Mouse (Mus musculus) midbrain, embryonic 16.5 days (tissue): ENCODE results near the gene Fam219b. TPM values are rescaled to one million over a fixed set of nuclear protein-coding genes. Genes with fewer than 3 reads are reported as not detected.

Experiments
- ATAC-seq: fragments of 200-750 bp; cut with Nextera tagmentation; 2 replicates; pipeline ENCODE4 v1.8.0; 2017; ENCODE audit warnings: moderate TSS enrichment
- H3K27ac ChIP-seq: fragments of 300-500 bp; sonication (generic); 2 replicates; pipeline ENCODE4 v1.5.1; 2014; ENCODE audit warnings: mild to moderate bottlenecking, low read length, mixed read lengths
- H3K27me3 ChIP-seq: fragments of 300-500 bp; sonication (generic); 2 replicates; pipeline ENCODE4 v1.6.1; 2014; ENCODE audit warnings: low read depth, low read length, mixed read lengths; ENCODE audit not compliant: control insufficient read depth, insufficient read depth
- H3K36me3 ChIP-seq: fragments of 300-500 bp; sonication (generic); 2 replicates; pipeline ENCODE4 v1.6.1; 2014; ENCODE audit warnings: mild to moderate bottlenecking, low read length, moderate library complexity, mixed read lengths; ENCODE audit not compliant: control insufficient read depth, insufficient read depth
- H3K4me1 ChIP-seq: fragments of 300-500 bp; sonication (generic); 2 replicates; pipeline ENCODE4 v1.6.1; 2014; ENCODE audit warnings: mild to moderate bottlenecking, low read length, mixed read lengths; ENCODE audit not compliant: control insufficient read depth, insufficient read depth
- H3K4me2 ChIP-seq: fragments of 300-500 bp; sonication (generic); 2 replicates; pipeline ENCODE4 v1.6.1; 2014; ENCODE audit warnings: mild to moderate bottlenecking, low read length, mixed read lengths
- H3K4me3 ChIP-seq: fragments of 300-500 bp; sonication (generic); 2 replicates; pipeline ENCODE4 v1.5.1; 2014; ENCODE audit warnings: low read depth, mild to moderate bottlenecking, low read length, moderate library complexity, mixed read lengths
- H3K9ac ChIP-seq: fragments of 300-500 bp; sonication (generic); 2 replicates; pipeline ENCODE4 v1.6.1; 2014; ENCODE audit warnings: low read depth, low read length, mixed read lengths
- H3K9me3 ChIP-seq: fragments of 300-500 bp; sonication (generic); replicated peaks from 2 replicates; pipeline ENCODE4 v1.6.1; 2014; ENCODE audit warnings: mild to moderate bottlenecking, low read length, mixed read lengths; ENCODE audit not compliant: control insufficient read depth, poor library complexity, severe bottlenecking
- WGBS: fragments of 180-500 bp; shearing (Covaris S2); extraction: QIAGEN DNeasy Blood & Tissue Kit; methylation state at CpG from one replicate; pipeline ENCODE4 v1.1.7; 2014; 5-methylcytosine and 5-hydroxymethylcytosine counted together
- polyA plus RNA-seq: library from polyadenylated mRNA; unstranded; fragments of >200 nt; fragmentation: Nextera tagmentation; extraction: Ambion mirVana; gene quantifications from 2 replicates; pipeline ENCODE4 v1.2.1, GENCODE M21; 2015

Fam219b gene
- polyA plus RNA-seq, 1 experiment from 2014 or later, result 23.2 TPM

GRCm38 (mm10) chr9:57565741-57566221, 28.5 kb downstream of the Fam219b start:
- 55% methylated on average over 10 of the region's 10 CpGs for WGBS
- Histone ChIP-seq H3K4me3 (no peak overlapping the region), H3K9me3 (no peaks in the 10 kb centered on the region), H3K27ac (peak overlapping the region; percentile 10; the same call in 1 of the 2 replicates), H3K4me1 (peaks cover 19% of the 10 kb centered on the region), H3K27me3 (no peaks in the 10 kb centered on the region), H3K36me3 (no peaks in the 10 kb centered on the region), H3K4me2 (no peak overlapping the region), H3K9ac (no peak overlapping the region)
- ATAC-seq, result no peak

- Histone ChIP-seq H3K4me1 (peaks cover 13% of the 10 kb centered on the region), H3K4me2 (no peak overlapping the region), H3K9me3 (no peaks in the 10 kb centered on the region), H3K4me3 (no peak overlapping the region), H3K27ac (no peak overlapping the region), H3K9ac (no peak overlapping the region), H3K36me3 (no peaks in the 10 kb centered on the region), H3K27me3 (no peaks in the 10 kb centered on the region)
- WGBS, result 59% methylated on average over 8 of the region's 8 CpGs
- ATAC-seq, result no peak
Observed at GRCm38 (mm10) chr9:57566846-57567245, 29.5 kb downstream of the Fam219b start.

DNA sequence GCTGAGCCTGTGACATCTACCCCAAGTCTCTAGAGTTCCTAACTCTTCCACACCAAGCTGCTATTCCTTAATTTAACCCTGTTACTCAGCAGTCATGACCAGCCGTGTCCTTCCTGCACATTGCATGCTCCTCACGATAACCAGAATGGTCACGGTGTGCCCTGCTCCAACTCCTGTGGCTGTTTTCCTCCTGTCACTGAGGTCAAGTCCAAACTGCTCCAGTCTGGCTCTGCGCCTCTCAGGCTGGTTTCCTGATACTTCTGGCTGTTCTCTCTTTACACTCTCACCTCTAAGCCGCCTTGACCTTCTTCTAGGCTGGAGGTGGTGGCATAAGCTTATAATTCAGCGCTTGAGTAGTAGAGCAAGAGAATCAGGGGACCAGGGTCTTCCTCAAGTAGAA, 31.2 kb downstream of the Fam219b start:
- Histone ChIP-seq H3K9ac (no peak overlapping the region), H3K27me3 (no peaks in the 10 kb centered on the region), H3K27ac (no peak overlapping the region), H3K9me3 (no peaks in the 10 kb centered on the region), H3K4me3 (no peak overlapping the region), H3K4me2 (no peak overlapping the region), H3K4me1 (no peaks in the 10 kb centered on the region), H3K36me3 (no peaks in the 10 kb centered on the region)
- ATAC-seq, result no peak
- WGBS, result 95% methylated on average over 6 of the region's 6 CpGs

- Histone ChIP-seq H3K9me3 (no peaks in the 10 kb centered on the region), H3K4me1 (no peaks in the 10 kb centered on the region), H3K4me3 (no peak overlapping the region), H3K27me3 (no peaks in the 10 kb centered on the region), H3K36me3 (peaks cover 13% of the 10 kb centered on the region), H3K27ac (no peak overlapping the region), H3K9ac (no peak overlapping the region), H3K4me2 (no peak overlapping the region)
- ATAC-seq, result no peak
Observed at GRCm38 (mm10) chr9:57574397-57574796, 37.1 kb downstream of the Fam219b start.

- no peak overlapping the region for H3K9ac ChIP-seq
- no peak overlapping the region for H3K27ac ChIP-seq
- no peak for ATAC-seq
- H3K4me1 ChIP-seq, result no peaks in the 10 kb centered on the region
- WGBS, result 85% methylated on average over 3 of the region's 3 CpGs
- no peaks in the 10 kb centered on the region for H3K27me3 ChIP-seq
- no peak overlapping the region for H3K4me3 ChIP-seq
- peaks cover 13% of the 10 kb centered on the region for H3K36me3 ChIP-seq
- no peaks in the 10 kb centered on the region for H3K9me3 ChIP-seq
- no peak overlapping the region for H3K4me2 ChIP-seq
Observed at GRCm38 (mm10) chr9:57575577-57575976, 38.2 kb downstream of the Fam219b start.

GRCm38 (mm10) chr9:57577144-57577849, 40.0 kb downstream of the Fam219b start:
- H3K36me3 ChIP-seq, result peaks cover 25% of the 10 kb centered on the region
- no peaks in the 10 kb centered on the region for H3K9me3 ChIP-seq
- no peak overlapping the region for H3K9ac ChIP-seq
- H3K4me2 ChIP-seq, result no peak overlapping the region
- H3K27ac ChIP-seq, result no peak overlapping the region
- H3K27me3 ChIP-seq, result no peaks in the 10 kb centered on the region
- no peaks in the 10 kb centered on the region for H3K4me1 ChIP-seq
- WGBS, result 91% methylated on average over 6 of the region's 6 CpGs
- H3K4me3 ChIP-seq, result no peak overlapping the region
- no peak for ATAC-seq

- Histone ChIP-seq H3K9me3 (no peaks in the 10 kb centered on the region), H3K4me3 (no peak overlapping the region), H3K27me3 (no peaks in the 10 kb centered on the region), H3K9ac (no peak overlapping the region), H3K27ac (no peak overlapping the region), H3K4me2 (no peak overlapping the region), H3K36me3 (peaks cover 34% of the 10 kb centered on the region), H3K4me1 (peaks cover 6% of the 10 kb centered on the region; the same call in 1 of the 2 replicates)
- ATAC-seq, result no peak
- 86% methylated on average over 3 of the region's 3 CpGs for WGBS
Observed at GRCm38 (mm10) chr9:57584991-57585390, 47.7 kb downstream of the Fam219b start.

- under 1% methylated on average over 57 of the region's 58 CpGs for whole genome bisulfite sequencing
- H3K4me1 ChIP-seq, result peaks cover 10% of the 10 kb centered on the region; the same call in 1 of the 2 replicates
- H3K27ac ChIP-seq, result peak within 1 kb of the TSS; percentile 82
- no peaks in the 10 kb centered on the region for H3K27me3 ChIP-seq
- ATAC-seq, result peak; percentile 88
- H3K9me3 ChIP-seq, result no peaks in the 10 kb centered on the region
- peak within 1 kb of the TSS; percentile 89 for H3K9ac ChIP-seq
- peak within 1 kb of the TSS; percentile 66 for H3K4me3 ChIP-seq
- peak within 1 kb of the TSS; percentile 90 for H3K4me2 ChIP-seq
- peaks cover 22% of the 10 kb centered on the region for H3K36me3 ChIP-seq
Observed at GRCm38 (mm10) chr9:57589224-57590126, 52.1 kb downstream of the Fam219b start, which contains the start of gene Ulk3. Gene Ulk3, plus strand, starts transcription at chr9:57589452.

DNA sequence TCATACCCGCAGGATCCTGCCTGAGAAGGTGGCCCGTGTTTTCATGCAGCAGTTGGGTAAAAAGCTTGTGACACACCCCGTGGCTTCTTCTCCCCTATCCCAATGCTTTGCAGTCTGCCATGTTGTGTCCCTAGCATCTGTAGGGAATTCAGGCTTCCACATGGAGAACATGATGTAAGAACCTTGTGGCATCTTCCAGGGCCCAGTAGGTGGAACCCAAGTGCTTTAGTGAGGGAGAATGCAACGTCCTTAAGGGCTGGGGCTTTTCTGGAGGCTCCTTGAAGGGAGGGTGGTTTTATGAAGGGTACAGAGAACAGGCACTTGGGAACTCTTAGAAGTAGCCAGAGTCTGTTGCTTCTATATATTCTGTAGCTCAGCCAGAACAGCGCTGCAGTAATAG, 53.4 kb downstream of the Fam219b start:
- no peaks in the 10 kb centered on the region for H3K9me3 ChIP-seq
- H3K4me2 ChIP-seq, result peak overlapping the region; percentile 90; the same call in 1 of the 2 replicates
- ATAC-seq, result no peak
- 38% methylated on average over 5 of the region's 5 CpGs for WGBS
- peaks cover 16% of the 10 kb centered on the region for H3K36me3 ChIP-seq
- H3K9ac ChIP-seq, result no peak overlapping the region
- no peak overlapping the region for H3K27ac ChIP-seq
- no peak overlapping the region for H3K4me3 ChIP-seq
- peaks cover 10% of the 10 kb centered on the region; the same call in 1 of the 2 replicates for H3K4me1 ChIP-seq
- no peaks in the 10 kb centered on the region for H3K27me3 ChIP-seq
